Mouse (Mus musculus): ENCODE data around the gene Zmym2. TPM values are rescaled to one million over a fixed set of nuclear protein-coding genes. Genes with fewer than 3 reads are reported as not detected.
A peak's percentile ranks its signal among the peaks of the same experiment; 100 is the strongest.

The Zmym2 gene
- polyA plus RNA-seq, 1 experiment from 2014 or later: 47.3 TPM

DNA sequence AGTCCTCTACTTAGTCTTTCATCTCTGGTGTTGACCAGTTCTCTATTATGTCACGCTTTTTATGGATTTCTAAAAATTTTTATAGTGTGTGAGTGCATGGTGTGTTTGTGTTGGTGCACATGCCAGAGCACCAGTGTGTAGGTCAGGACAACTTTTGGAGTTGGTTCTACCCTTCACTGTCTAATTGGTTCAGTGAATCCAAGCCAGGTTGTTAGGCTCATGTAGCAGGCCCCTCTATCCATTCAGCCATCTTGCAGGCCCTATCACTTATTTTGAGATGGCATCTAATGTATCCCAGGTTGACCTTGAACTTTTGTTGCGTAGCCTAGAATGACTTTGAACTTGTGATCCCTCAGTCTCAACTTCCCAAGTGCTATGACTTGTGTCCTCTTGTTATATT, 2.0 kb downstream of the Zmym2 start:
- H3K9me3 ChIP-seq (ENCODE audit: control insufficient read depth, low read depth, low read length): peaks cover 6% of the 10 kb centered on the region; the same call in 1 of the 2 replicates
- H3K4me1 ChIP-seq (ENCODE audit: control insufficient read depth, insufficient read depth, low read length): peaks cover 10% of the 10 kb centered on the region; the same call in 1 of the 2 replicates
- H3K9ac ChIP-seq (replicated peaks; ENCODE audit: low read depth, low read length): no peak overlapping the region
- 75% methylated on average over 2 of the region's 2 CpGs for WGBS
- no peak for ATAC-seq (ENCODE audit: insufficient number of reproducible peaks, insufficient read depth, low FRiP score, low read depth)
- H3K4me3 ChIP-seq (ENCODE audit: low read depth, low read length): peak overlapping the region; percentile 65
- no peaks in the 10 kb centered on the region for H3K27me3 ChIP-seq (ENCODE audit: control insufficient read depth, insufficient read depth, low read length)
- H3K4me2 ChIP-seq (replicated peaks; ENCODE audit: low read depth, low read length): peak overlapping the region; percentile 70
- peaks cover 7% of the 10 kb centered on the region; the same call in 1 of the 2 replicates for H3K36me3 ChIP-seq (ENCODE audit: control insufficient read depth, insufficient read depth, low read length)
- H3K27ac ChIP-seq (ENCODE audit: low read length): no peak overlapping the region

DNA sequence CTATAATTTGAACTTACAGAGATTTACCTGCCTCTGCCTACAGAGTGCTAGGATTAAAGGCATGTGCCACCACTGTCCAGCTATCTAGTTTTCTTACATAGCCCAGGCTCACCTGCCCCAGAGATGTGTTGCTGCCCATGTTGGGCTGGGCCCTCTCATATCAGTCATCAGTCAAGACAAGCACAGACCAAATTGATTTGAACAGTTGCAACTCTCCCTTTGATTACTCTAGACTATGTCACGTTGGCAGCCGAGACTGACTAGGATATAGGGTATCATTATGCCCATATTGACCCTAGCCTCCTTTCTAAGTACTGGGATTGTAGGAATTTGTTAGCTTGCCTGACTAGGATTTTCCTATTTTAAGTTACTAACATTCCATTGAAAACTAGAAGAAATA, 8.0 kb downstream of the Zmym2 start:
- H3K36me3 ChIP-seq (ENCODE audit: control insufficient read depth, insufficient read depth, low read length): peaks cover 6% of the 10 kb centered on the region
- H3K9ac ChIP-seq (replicated peaks; ENCODE audit: low read depth, low read length): no peak overlapping the region
- WGBS: 86% methylated on average over 2 of the region's 2 CpGs
- no peak overlapping the region for H3K4me3 ChIP-seq (ENCODE audit: low read depth, low read length)
- H3K4me2 ChIP-seq (replicated peaks; ENCODE audit: low read depth, low read length): no peak overlapping the region
- 0 out of 2 replicates have a peak, but pooled peaks cover 3% of the 10 kb centered on the region for H3K4me1 ChIP-seq (ENCODE audit: control insufficient read depth, insufficient read depth, low read length)
- no peak overlapping the region for H3K27ac ChIP-seq (ENCODE audit: low read length)
- no peaks in the 10 kb centered on the region for H3K9me3 ChIP-seq (ENCODE audit: control insufficient read depth, low read depth, low read length)
- ATAC-seq (ENCODE audit: insufficient number of reproducible peaks, insufficient read depth, low FRiP score, low read depth): no peak
- H3K27me3 ChIP-seq (ENCODE audit: control insufficient read depth, insufficient read depth, low read length): no peaks in the 10 kb centered on the region

DNA sequence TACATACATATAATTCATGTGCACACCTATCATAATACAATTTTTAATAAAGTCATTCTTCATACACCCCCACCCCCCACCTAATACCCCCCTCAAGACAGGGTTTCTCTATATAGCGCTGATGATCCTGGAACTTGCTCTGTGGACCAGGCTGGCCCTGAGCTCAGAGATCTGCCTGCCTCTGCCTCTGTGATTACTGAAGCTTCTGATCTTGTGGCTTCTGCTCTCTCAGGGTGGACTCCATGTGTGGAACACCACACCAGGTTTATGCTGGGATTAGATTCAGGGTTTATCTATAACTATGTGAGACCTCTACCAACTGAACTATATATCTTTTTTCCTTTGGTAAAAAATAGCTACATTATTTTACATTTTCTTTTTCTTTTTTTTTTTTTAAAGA, 10.1 kb downstream of the Zmym2 start:
- Histone ChIP-seq H3K9me3 (ENCODE audit: control insufficient read depth, low read depth, low read length) (no peaks in the 10 kb centered on the region), H3K4me2 (replicated peaks; ENCODE audit: low read depth, low read length) (no peak overlapping the region), H3K9ac (replicated peaks; ENCODE audit: low read depth, low read length) (no peak overlapping the region), H3K27ac (ENCODE audit: low read length) (no peak overlapping the region), H3K36me3 (ENCODE audit: control insufficient read depth, insufficient read depth, low read length) (peaks cover 3% of the 10 kb centered on the region), H3K27me3 (ENCODE audit: control insufficient read depth, insufficient read depth, low read length) (no peaks in the 10 kb centered on the region), H3K4me3 (ENCODE audit: low read depth, low read length) (no peak overlapping the region), H3K4me1 (ENCODE audit: control insufficient read depth, insufficient read depth, low read length) (no peaks in the 10 kb centered on the region)
- no peak for ATAC-seq (ENCODE audit: insufficient number of reproducible peaks, insufficient read depth, low FRiP score, low read depth)
- 96% methylated on average over 1 of the region's 1 CpGs for WGBS

DNA sequence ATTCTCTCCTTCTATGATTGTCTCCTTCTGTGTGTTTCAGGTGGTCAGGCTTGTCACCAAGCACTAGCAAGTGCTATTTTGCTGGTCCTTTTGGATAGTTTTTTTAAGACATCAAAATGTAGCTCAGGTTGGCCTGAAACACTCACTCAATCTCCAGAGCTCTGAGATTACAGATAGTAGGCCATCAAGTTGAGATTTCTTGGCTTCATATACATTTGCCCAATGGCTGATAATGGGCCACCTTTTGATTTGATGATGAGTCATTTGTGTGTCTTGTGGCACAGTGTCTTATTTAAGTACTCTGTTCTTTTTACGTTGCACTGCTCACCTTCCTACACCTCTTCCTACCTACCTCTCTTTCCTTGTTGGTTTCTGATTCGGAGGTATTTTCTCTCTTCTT, 11.0 kb downstream of the Zmym2 start:
- Histone ChIP-seq H3K36me3 (ENCODE audit: control insufficient read depth, insufficient read depth, low read length) (peaks cover 4% of the 10 kb centered on the region), H3K27me3 (ENCODE audit: control insufficient read depth, insufficient read depth, low read length) (no peaks in the 10 kb centered on the region)
- no peak for ATAC-seq (ENCODE audit: insufficient number of reproducible peaks, insufficient read depth, low FRiP score, low read depth)

DNA sequence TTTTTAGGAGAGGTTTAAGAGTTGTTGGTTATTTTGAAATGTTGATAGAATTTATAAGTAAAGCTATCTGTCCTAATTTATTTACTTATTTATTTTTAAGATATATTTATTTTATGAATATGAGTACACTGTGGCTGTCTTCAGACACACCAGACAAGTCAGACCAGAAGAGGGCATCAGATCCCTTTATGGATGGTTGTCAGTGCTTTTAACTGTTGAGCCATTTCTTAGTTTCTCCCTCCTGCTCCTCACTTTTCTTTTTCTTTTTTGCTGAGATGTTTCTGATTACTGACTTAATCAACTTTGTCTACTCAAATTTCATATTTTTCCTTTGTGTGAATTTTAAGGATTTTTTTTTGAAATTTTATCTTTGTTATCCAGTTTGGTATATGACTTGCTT, 13.2 kb downstream of the Zmym2 start:
- Histone ChIP-seq H3K9me3 (ENCODE audit: control insufficient read depth, low read depth, low read length) (no peaks in the 10 kb centered on the region), H3K27me3 (ENCODE audit: control insufficient read depth, insufficient read depth, low read length) (no peaks in the 10 kb centered on the region), H3K9ac (replicated peaks; ENCODE audit: low read depth, low read length) (no peak overlapping the region), H3K4me2 (replicated peaks; ENCODE audit: low read depth, low read length) (no peak overlapping the region), H3K36me3 (ENCODE audit: control insufficient read depth, insufficient read depth, low read length) (peaks cover 13% of the 10 kb centered on the region; the same call in 1 of the 2 replicates), H3K4me3 (ENCODE audit: low read depth, low read length) (no peak overlapping the region), H3K27ac (ENCODE audit: low read length) (no peak overlapping the region), H3K4me1 (ENCODE audit: control insufficient read depth, insufficient read depth, low read length) (no peaks in the 10 kb centered on the region)
- no peak for ATAC-seq (ENCODE audit: insufficient number of reproducible peaks, insufficient read depth, low FRiP score, low read depth)

More for the DNA sequence above, 11.0 kb downstream of the Zmym2 start:
- Histone ChIP-seq H3K4me2 (replicated peaks; ENCODE audit: low read depth, low read length) (no peak overlapping the region), H3K9ac (replicated peaks; ENCODE audit: low read depth, low read length) (no peak overlapping the region), H3K27ac (ENCODE audit: low read length) (no peak overlapping the region), H3K4me3 (ENCODE audit: low read depth, low read length) (no peak overlapping the region), H3K9me3 (ENCODE audit: control insufficient read depth, low read depth, low read length) (no peaks in the 10 kb centered on the region), H3K4me1 (ENCODE audit: control insufficient read depth, insufficient read depth, low read length) (no peaks in the 10 kb centered on the region)
- WGBS: 95% methylated on average over 2 of the region's 2 CpGs

DNA sequence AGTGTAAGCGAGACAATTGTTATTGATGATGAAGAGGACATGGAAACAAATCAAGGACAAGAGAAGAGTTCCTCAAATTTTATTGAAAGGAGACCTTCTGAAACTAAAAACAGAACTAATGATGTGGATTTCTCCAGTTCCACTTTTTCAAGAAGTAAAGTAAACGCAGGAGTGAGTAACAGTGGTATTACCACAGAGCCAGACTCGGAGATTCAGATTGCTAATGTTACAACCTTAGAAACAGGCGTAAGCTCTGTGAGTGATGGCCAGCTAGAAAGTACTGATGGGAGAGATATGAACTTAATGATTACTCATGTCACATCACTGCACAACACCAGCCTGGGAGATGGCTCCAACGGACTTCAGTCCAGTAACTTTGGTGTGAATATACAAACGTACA, 16.6 kb downstream of the Zmym2 start:
- no peak overlapping the region for H3K9ac ChIP-seq (replicated peaks; ENCODE audit: low read depth, low read length)
- no peak for ATAC-seq (ENCODE audit: insufficient number of reproducible peaks, insufficient read depth, low FRiP score, low read depth)
- no peaks in the 10 kb centered on the region for H3K4me1 ChIP-seq (ENCODE audit: control insufficient read depth, insufficient read depth, low read length)
- H3K36me3 ChIP-seq (ENCODE audit: control insufficient read depth, insufficient read depth, low read length): peaks cover 20% of the 10 kb centered on the region
- H3K9me3 ChIP-seq (ENCODE audit: control insufficient read depth, low read depth, low read length): no peaks in the 10 kb centered on the region
- WGBS: 80% methylated on average over 6 of the region's 6 CpGs
- H3K4me3 ChIP-seq (ENCODE audit: low read depth, low read length): no peak overlapping the region
- H3K4me2 ChIP-seq (replicated peaks; ENCODE audit: low read depth, low read length): no peak overlapping the region
- H3K27me3 ChIP-seq (ENCODE audit: control insufficient read depth, insufficient read depth, low read length): no peaks in the 10 kb centered on the region
- no peak overlapping the region for H3K27ac ChIP-seq (ENCODE audit: low read length)

DNA sequence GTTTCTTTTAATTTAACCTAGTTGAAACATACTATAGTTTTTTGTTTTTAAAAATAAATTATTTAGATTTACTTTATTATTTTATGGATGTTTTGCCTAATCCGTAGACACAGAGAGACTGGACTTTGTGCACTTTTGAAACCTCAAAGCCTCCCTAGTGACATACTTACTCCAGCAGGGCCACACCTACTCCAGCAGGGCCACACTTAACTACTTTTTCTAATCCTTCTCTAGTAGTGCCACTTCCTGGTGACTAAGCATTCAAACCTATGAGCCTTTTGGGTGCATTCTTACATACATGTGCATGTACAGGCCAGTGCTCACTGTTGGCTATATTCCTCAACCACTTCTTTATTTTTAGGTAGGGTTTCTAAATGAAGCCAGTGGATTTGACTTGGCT, 19.2 kb downstream of the Zmym2 start:
- Histone ChIP-seq H3K9me3 (ENCODE audit: control insufficient read depth, low read depth, low read length) (no peaks in the 10 kb centered on the region), H3K4me3 (ENCODE audit: low read depth, low read length) (no peak overlapping the region), H3K27ac (ENCODE audit: low read length) (no peak overlapping the region), H3K9ac (replicated peaks; ENCODE audit: low read depth, low read length) (no peak overlapping the region), H3K27me3 (ENCODE audit: control insufficient read depth, insufficient read depth, low read length) (no peaks in the 10 kb centered on the region), H3K4me1 (ENCODE audit: control insufficient read depth, insufficient read depth, low read length) (no peaks in the 10 kb centered on the region), H3K36me3 (ENCODE audit: control insufficient read depth, insufficient read depth, low read length) (peaks cover 20% of the 10 kb centered on the region), H3K4me2 (replicated peaks; ENCODE audit: low read depth, low read length) (no peak overlapping the region)
- no peak for ATAC-seq (ENCODE audit: insufficient number of reproducible peaks, insufficient read depth, low FRiP score, low read depth)
- WGBS: 87% methylated on average over 1 of the region's 1 CpGs

DNA sequence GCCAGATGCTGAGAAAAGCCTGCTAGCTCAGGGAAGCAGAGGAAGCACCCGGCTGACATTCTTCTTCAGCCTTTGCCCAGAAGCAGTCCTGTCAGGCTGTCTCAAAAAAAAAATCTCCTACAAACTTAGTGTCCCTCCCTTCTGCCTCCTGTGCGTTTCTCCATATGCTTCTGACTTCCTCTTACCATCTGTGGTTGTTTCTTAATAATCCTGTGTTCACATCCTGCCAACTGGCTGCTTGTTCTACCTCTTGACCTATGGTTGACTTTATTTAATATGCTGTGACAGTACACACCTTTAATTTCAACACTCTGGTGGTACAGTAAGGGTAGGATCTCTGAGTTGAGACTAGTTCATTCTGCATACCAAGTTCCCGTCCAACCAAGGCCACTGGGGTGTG, 32.1 kb downstream of the Zmym2 start:
- Histone ChIP-seq H3K4me3 (ENCODE audit: low read depth, low read length) (no peak overlapping the region), H3K36me3 (ENCODE audit: control insufficient read depth, insufficient read depth, low read length) (no peaks in the 10 kb centered on the region; the same call in none of the 2 replicates), H3K27me3 (ENCODE audit: control insufficient read depth, insufficient read depth, low read length) (no peaks in the 10 kb centered on the region), H3K9me3 (ENCODE audit: control insufficient read depth, low read depth, low read length) (no peaks in the 10 kb centered on the region), H3K27ac (ENCODE audit: low read length) (no peak overlapping the region), H3K4me1 (ENCODE audit: control insufficient read depth, insufficient read depth, low read length) (no peaks in the 10 kb centered on the region), H3K4me2 (replicated peaks; ENCODE audit: low read depth, low read length) (no peak overlapping the region), H3K9ac (replicated peaks; ENCODE audit: low read depth, low read length) (no peak overlapping the region)
- ATAC-seq (ENCODE audit: insufficient number of reproducible peaks, insufficient read depth, low FRiP score, low read depth): no peak
- WGBS: 74% methylated on average over 3 of the region's 3 CpGs

DNA sequence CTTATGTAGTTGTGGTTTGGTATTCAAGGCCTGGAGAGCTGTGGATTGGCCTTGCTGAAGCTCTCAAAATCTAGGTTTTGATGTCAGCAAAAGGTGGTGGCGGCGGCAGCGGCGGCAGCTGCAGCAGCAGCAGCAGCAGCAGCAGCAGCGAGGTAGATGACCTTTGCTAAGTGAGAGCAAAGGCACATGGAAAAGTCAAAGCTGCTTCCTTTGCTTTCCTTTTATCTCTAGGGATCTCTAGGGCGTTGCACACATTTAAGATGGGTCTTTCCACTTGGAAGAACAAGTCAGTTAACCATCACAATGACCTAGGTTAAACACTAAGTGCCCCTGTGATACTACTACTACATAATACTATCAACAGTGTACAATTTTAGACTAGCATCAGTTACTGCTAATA, 49.0 kb downstream of the Zmym2 start:
- Histone ChIP-seq H3K27me3 (ENCODE audit: control insufficient read depth, insufficient read depth, low read length) (no peaks in the 10 kb centered on the region), H3K36me3 (ENCODE audit: control insufficient read depth, insufficient read depth, low read length) (peaks cover 30% of the 10 kb centered on the region), H3K9ac (replicated peaks; ENCODE audit: low read depth, low read length) (no peak overlapping the region), H3K4me1 (ENCODE audit: control insufficient read depth, insufficient read depth, low read length) (no peaks in the 10 kb centered on the region), H3K4me2 (replicated peaks; ENCODE audit: low read depth, low read length) (no peak overlapping the region), H3K4me3 (ENCODE audit: low read depth, low read length) (no peak overlapping the region), H3K9me3 (ENCODE audit: control insufficient read depth, low read depth, low read length) (no peaks in the 10 kb centered on the region), H3K27ac (ENCODE audit: low read length) (no peak overlapping the region)
- 80% methylated on average over 6 of the region's 6 CpGs for WGBS
- no peak for ATAC-seq (ENCODE audit: insufficient number of reproducible peaks, insufficient read depth, low FRiP score, low read depth)

Measured in stomach, embryonic 14.5 days (tissue).